Mouse (Mus musculus) CH12.LX (cell line): ENCODE results near the gene Cadm2. TPM values are rescaled to one million over a fixed set of nuclear protein-coding genes. Genes with fewer than 3 reads are reported as not detected.

Source experiments
- DNase-seq: peaks from one replicate; pipeline ENCODE4 v3.0.0-alpha.2; 2013; ENCODE audit errors: extremely low read depth
- H3K27ac ChIP-seq: 2 replicates; pipeline ENCODE4 v1.5.1; 2012; ENCODE audit warnings: low read depth, mild to moderate bottlenecking, control low read depth, moderate library complexity; ENCODE audit not compliant: insufficient read depth
- H3K27me3 ChIP-seq: replicated peaks from 2 replicates; pipeline ENCODE3; 2012; ENCODE audit warnings: inconsistent platforms
- H3K36me3 ChIP-seq, 2 experiments: replicated peaks in 1 of 2; 2 replicates each; pipeline versions ENCODE3 to v1.6.1; 2012; ENCODE audit warnings: inconsistent platforms in 1 of 2, low read length in 1 of 2, mild to moderate bottlenecking in 1 of 2, mixed read lengths in 1 of 2, moderate library complexity in 1 of 2; ENCODE audit not compliant: control insufficient read depth in 1 of 2, insufficient read depth in 1 of 2
- H3K4me1 ChIP-seq, 2 experiments: 2 replicates each; pipeline ENCODE4 v1.6.1; 2012; ENCODE audit warnings: inconsistent platforms in 1 of 2, moderate library complexity in 1 of 2; ENCODE audit not compliant: insufficient read depth in 2 of 2, control insufficient read depth in 1 of 2
- H3K4me2 ChIP-seq: 2 replicates; pipeline ENCODE4 v1.6.1; 2012; ENCODE audit warnings: low read depth, mild to moderate bottlenecking, control low read depth; ENCODE audit not compliant: poor library complexity, insufficient read depth, severe bottlenecking
- H3K4me3 ChIP-seq, 3 experiments: fragments of 150-350 bp in 1 of 3; sonication (generic) in 1 of 3; replicated peaks in 1 of 3; 2 replicates each; pipeline versions ENCODE3 to v1.5.1; 2011 to 2012; ENCODE audit warnings: low read depth in 2 of 3, low read length in 2 of 3, mild to moderate bottlenecking in 2 of 3, moderate library complexity in 2 of 3, control low read depth in 1 of 3, improper control_type of control experiment in 1 of 3, inconsistent platforms in 1 of 3, mixed read lengths in 1 of 3; ENCODE audit not compliant: poor library complexity in 1 of 3
- H3K79me2 ChIP-seq: replicated peaks from 2 replicates; pipeline ENCODE4 v1.6.1; 2012; ENCODE audit warnings: mild to moderate bottlenecking, moderate library complexity; ENCODE audit not compliant: control insufficient read depth, poor library complexity, insufficient read depth, severe bottlenecking; ENCODE audit errors: extremely low read depth
- H3K9ac ChIP-seq: 2 replicates; pipeline ENCODE4 v1.6.1; 2012; ENCODE audit warnings: low read depth, mild to moderate bottlenecking, control low read depth, moderate library complexity; ENCODE audit not compliant: insufficient read depth
- H3K9me3 ChIP-seq: replicated peaks from 2 replicates; pipeline ENCODE3; 2012; ENCODE audit warnings: low read length, inconsistent platforms, mixed read lengths
- BHLHE40 ChIP-seq: IDR thresholded peaks from 2 replicates; pipeline ENCODE4 v1.6.1; 2011; ENCODE audit warnings: mild to moderate bottlenecking, low read depth, low read length, improper control_type of control experiment
- CHD1 ChIP-seq: IDR thresholded peaks from 2 replicates; pipeline ENCODE4 v1.6.1; 2012; ENCODE audit warnings: low read depth, low read length, improper control_type of control experiment, inconsistent platforms
- CTCF ChIP-seq, 2 experiments: IDR thresholded peaks in 1 of 2; conservative IDR thresholded peaks in 1 of 2; 2 replicates each; pipeline ENCODE4 v1.5.1; 2011 to 2012; ENCODE audit warnings: low read depth in 2 of 2, low read length in 2 of 2, improper control_type of control experiment in 1 of 2, inconsistent platforms in 1 of 2, mild to moderate bottlenecking in 1 of 2, moderate library complexity in 1 of 2
- E2F4 ChIP-seq: IDR thresholded peaks from 2 replicates; pipeline ENCODE4 v1.6.1; 2011; ENCODE audit warnings: low read depth, low read length, improper control_type of control experiment; ENCODE audit not compliant: insufficient replicate concordance
- ETS1 ChIP-seq: conservative IDR thresholded peaks from 2 replicates; pipeline ENCODE4 v1.6.1; 2012; ENCODE audit warnings: low read depth, mild to moderate bottlenecking, inconsistent platforms, low read length, improper control_type of control experiment, moderate library complexity
- IRF4 ChIP-seq: IDR thresholded peaks from 2 replicates; pipeline ENCODE4 v1.6.1; 2014; ENCODE audit warnings: low read depth, mild to moderate bottlenecking, inconsistent platforms, low read length, improper control_type of control experiment
- KAT2A ChIP-seq: IDR thresholded peaks from 2 replicates; pipeline ENCODE4 v1.6.1; 2012; ENCODE audit warnings: low read length, improper control_type of control experiment, inconsistent platforms; ENCODE audit not compliant: insufficient replicate concordance
- MAX ChIP-seq: IDR thresholded peaks from 2 replicates; pipeline ENCODE4 v1.6.1; 2011; ENCODE audit warnings: low read length, improper control_type of control experiment
- MAZ ChIP-seq: IDR thresholded peaks from 2 replicates; pipeline ENCODE4 v1.6.1; 2012; ENCODE audit warnings: low read depth, mild to moderate bottlenecking, inconsistent platforms, low read length, improper control_type of control experiment, moderate library complexity
- MXI1 ChIP-seq: IDR thresholded peaks from 2 replicates; pipeline ENCODE4 v1.6.1; 2011; ENCODE audit warnings: mild to moderate bottlenecking, low read depth, low read length, improper control_type of control experiment
- MYC ChIP-seq: IDR thresholded peaks from 2 replicates; pipeline ENCODE4 v1.6.1; 2011; ENCODE audit warnings: low read depth, mild to moderate bottlenecking, improper control_type of control experiment, low read length
- NELFE ChIP-seq: IDR thresholded peaks from 2 replicates; pipeline ENCODE4 v1.6.1; 2011; ENCODE audit warnings: low read depth, low read length, improper control_type of control experiment
- PAX5 ChIP-seq: IDR thresholded peaks from 2 replicates; pipeline ENCODE4 v1.6.1; 2012; ENCODE audit warnings: low read length, inconsistent platforms, mixed read lengths
- POLR2A ChIP-seq: IDR thresholded peaks from 2 replicates; pipeline ENCODE4 v1.6.1; 2011; ENCODE audit warnings: low read depth, mild to moderate bottlenecking, improper control_type of control experiment, low read length
- RCOR1 ChIP-seq: conservative IDR thresholded peaks from 2 replicates; pipeline ENCODE4 v1.6.1; 2012; ENCODE audit warnings: low read depth, mild to moderate bottlenecking, inconsistent platforms, low read length, improper control_type of control experiment
- TBP ChIP-seq: conservative IDR thresholded peaks from 2 replicates; pipeline ENCODE4 v1.6.1; 2011; ENCODE audit warnings: low read depth, low read length, improper control_type of control experiment
- UBTF ChIP-seq: IDR thresholded peaks from 2 replicates; pipeline ENCODE4 v1.6.1; 2012; ENCODE audit warnings: low read depth, mild to moderate bottlenecking, inconsistent platforms, low read length, improper control_type of control experiment, moderate library complexity
- USF2 ChIP-seq: conservative IDR thresholded peaks from 2 replicates; pipeline ENCODE4 v1.6.1; 2011; ENCODE audit warnings: low read depth, low read length, improper control_type of control experiment
- ZC3H11A ChIP-seq: IDR thresholded peaks from 2 replicates; pipeline ENCODE4 v1.6.1; 2012; ENCODE audit warnings: low read depth, mild to moderate bottlenecking, inconsistent platforms, low read length, improper control_type of control experiment
- ZKSCAN1 ChIP-seq: IDR thresholded peaks from 2 replicates; pipeline ENCODE4 v1.6.1; 2012; ENCODE audit warnings: low read depth, inconsistent platforms, low read length, improper control_type of control experiment, borderline replicate concordance
- ZNF384 ChIP-seq: IDR thresholded peaks from 2 replicates; pipeline ENCODE4 v1.6.1; 2012; ENCODE audit warnings: low read depth, low read length, improper control_type of control experiment, inconsistent platforms
- dilution Hi-C: fragments of 300-500 bp; cut with MboI; formaldehyde crosslinking; loops from 2 replicates; pipeline ENCODE4 v1.14.3; 2020; ENCODE audit warnings: low sequenced_read_pairs; ENCODE audit not compliant: extremely low pct_unique_long_range_greater_than_20kb, extremely low pct_ligation_motif_present
- in situ Hi-C: fragments of 300-500 bp; cut with MboI; formaldehyde crosslinking; loops from 3 replicates; pipeline ENCODE4 v1.14.3; 2019; ENCODE audit warnings: low sequenced_read_pairs, low pct_ligation_motif_present, low pct_unique_long_range_greater_than_20kb, mixed read lengths
- polyA plus RNA-seq: library from polyadenylated mRNA; unstranded; fragments of >175 nt; gene quantifications from 2 replicates; pipeline ENCODE4 v1.2.1, GENCODE M21; 2012; ENCODE audit warnings: low read depth; ENCODE audit not compliant: insufficient read length
- total RNA-seq, 2 experiments: library from RNA; depleted of rRNA; stranded (reverse); fragments of 300-350 nt in 1 of 2; fragments of >200 nt in 1 of 2; gene quantifications; 2 replicates each; pipeline ENCODE4 v1.2.3; 2012 to 2014

Cadm2 gene
- total and polyA plus RNA-seq, 3 experiments, result not detected

GRCm38 (mm10) chr16:67346621-67347290 is 274.0 kb downstream of the Cadm2 start:
- no peak for TF ChIP-seq CTCF (conservative IDR thresholded peaks at IDR 0.05 in 1 of 2, IDR thresholded peaks at IDR 0.05 in 1 of 2; ENCODE audit: low read depth in 2 of 2, low read length in 2 of 2)
- dilution Hi-C loops (no loop called here), in situ Hi-C loops (no loop called here)

GRCm38 (mm10) chr16:67344194-67344593 is 276.5 kb downstream of the Cadm2 start:
- TF ChIP-seq NELFE (no peak), ETS1 (no peak), BHLHE40 (no peak), TBP (no peak), MAX (no peak), MAZ (no peak), RCOR1 (no peak), KAT2A (no peak), IRF4 (no peak), MXI1 (no peak), E2F4 (no peak), UBTF (no peak), CHD1 (no peak), ZNF384 (no peak), MYC (no peak), PAX5 (no peak), ZKSCAN1 (no peak), ZC3H11A (no peak), USF2 (no peak), POLR2A (no peak)
- H3K4me1 ChIP-seq, result no peaks in the 10 kb centered on the region
- no peaks in the 10 kb centered on the region for H3K27me3 ChIP-seq
- H3K4me3 ChIP-seq, result no peak overlapping the region
- H3K79me2 ChIP-seq, result no peaks in the 10 kb centered on the region
- no peaks in the 10 kb centered on the region for H3K36me3 ChIP-seq
- H3K9me3 ChIP-seq, result peaks cover 33% of the 10 kb centered on the region
- no peak overlapping the region for H3K9ac ChIP-seq
- H3K27ac ChIP-seq, result no peak overlapping the region
- dilution Hi-C loops, result no loop called here
- no peak for DNase-seq
- no peak overlapping the region for H3K4me2 ChIP-seq
- in situ Hi-C loops, result no loop called here

More at GRCm38 (mm10) chr16:67346621-67347290, 274.0 kb downstream of the Cadm2 start:
- Histone ChIP-seq H3K4me1 (no peaks in the 10 kb centered on the region), H3K79me2 (no peaks in the 10 kb centered on the region), H3K4me3 (no peak overlapping the region), H3K36me3 (no peaks in the 10 kb centered on the region), H3K27ac (no peak overlapping the region), H3K4me2 (no peak overlapping the region), H3K9ac (no peak overlapping the region), H3K27me3 (no peaks in the 10 kb centered on the region), H3K9me3 (peaks cover 49% of the 10 kb centered on the region)
- DNase-seq, result no peak
